Mouse (Mus musculus): ENCODE measurements around the gene Cox8b. TPM values are rescaled to one million over a fixed set of nuclear protein-coding genes. Genes with fewer than 3 reads are reported as not detected.

The Cox8b gene
- polyA plus RNA-seq, 1 experiment: not detected

DNA sequence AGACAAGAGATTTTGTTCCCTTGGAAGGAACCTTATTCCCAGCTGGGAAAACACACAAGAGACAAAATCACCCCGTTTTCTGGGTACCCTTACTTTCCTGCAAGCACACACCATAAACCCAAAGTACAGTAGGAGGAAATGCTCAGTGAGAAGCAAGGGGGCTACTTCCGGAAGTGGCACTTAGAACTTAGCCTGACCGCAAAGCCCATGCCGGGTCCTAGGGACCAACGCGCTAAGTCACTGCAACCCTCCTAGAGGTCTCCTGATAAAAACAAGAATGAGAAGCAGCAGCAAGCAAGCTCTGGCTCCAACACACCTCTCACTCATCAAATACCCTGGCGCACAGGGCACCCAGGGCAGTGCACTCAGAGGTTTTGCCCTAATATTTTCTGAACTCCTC, 20.9 kb downstream of the Cox8b start:
- no peaks in the 10 kb centered on the region for H3K27me3 ChIP-seq (ENCODE audit: control insufficient read depth, insufficient read depth, low read length)
- H3K36me3 ChIP-seq (ENCODE audit: control insufficient read depth, insufficient read depth, low read length): 0 out of 2 replicates have a peak, but pooled peaks cover 3% of the 10 kb centered on the region
- 6% methylated on average over 7 of the region's 7 CpGs for WGBS
- H3K4me3 ChIP-seq (ENCODE audit: extremely low read depth, insufficient read depth, insufficient read length): no peak overlapping the region
- peaks cover 13% of the 10 kb centered on the region; the same call in 1 of the 2 replicates for H3K4me1 ChIP-seq (ENCODE audit: control insufficient read depth, insufficient read depth, insufficient read length)
- DNase-seq (ENCODE audit: low read depth in 1 of 2, low spot score in 2 of 2): no peak
- TF ChIP-seq CTCF (IDR thresholded peaks at IDR 0.05; ENCODE audit: extremely low read depth, insufficient read depth, insufficient read length, insufficient replicate concordance) (no peak), POLR2A (IDR thresholded peaks at IDR 0.05; ENCODE audit: low read depth, low read length) (no peak)
- no peak overlapping the region for H3K27ac ChIP-seq (ENCODE audit: insufficient read depth, low read length)

DNA sequence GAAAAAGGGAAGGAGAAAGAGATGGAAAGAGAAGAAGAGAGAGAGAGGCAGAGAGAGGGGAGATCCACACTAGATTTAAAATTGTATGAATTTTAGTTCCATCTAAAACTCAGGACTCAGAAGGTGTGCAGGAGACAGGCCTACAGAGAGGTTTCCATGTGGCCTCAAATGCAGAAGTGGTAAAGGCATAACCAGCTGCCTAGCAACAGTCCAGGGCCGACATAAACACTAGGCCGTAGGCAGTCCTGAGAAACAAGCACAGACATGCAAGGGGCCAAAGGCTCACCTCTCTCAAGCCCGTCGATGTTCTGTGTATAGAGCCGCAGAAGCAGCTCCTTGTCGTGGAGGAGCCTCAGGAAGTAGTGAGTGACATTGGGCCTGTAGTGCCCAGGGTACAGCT, 22.9 kb downstream of the Cox8b start:
- Histone ChIP-seq H3K27ac (ENCODE audit: insufficient read depth, low read length) (no peak overlapping the region), H3K36me3 (ENCODE audit: control insufficient read depth, insufficient read depth, low read length) (peaks cover 4% of the 10 kb centered on the region; the same call in 1 of the 2 replicates), H3K27me3 (ENCODE audit: control insufficient read depth, insufficient read depth, low read length) (no peaks in the 10 kb centered on the region), H3K4me3 (ENCODE audit: extremely low read depth, insufficient read depth, insufficient read length) (no peak overlapping the region), H3K4me1 (ENCODE audit: control insufficient read depth, insufficient read depth, insufficient read length) (peaks cover 13% of the 10 kb centered on the region; the same call in 1 of the 2 replicates)
- peak in 1 of 2 experiments; percentile 28 for DNase-seq (ENCODE audit: low read depth in 1 of 2, low spot score in 2 of 2)
- no peak for TF ChIP-seq CTCF (IDR thresholded peaks at IDR 0.05; ENCODE audit: extremely low read depth, insufficient read depth, insufficient read length, insufficient replicate concordance)
- no peak for TF ChIP-seq POLR2A (IDR thresholded peaks at IDR 0.05; ENCODE audit: low read depth, low read length)
- WGBS: 30% methylated on average over 6 of the region's 6 CpGs

DNA sequence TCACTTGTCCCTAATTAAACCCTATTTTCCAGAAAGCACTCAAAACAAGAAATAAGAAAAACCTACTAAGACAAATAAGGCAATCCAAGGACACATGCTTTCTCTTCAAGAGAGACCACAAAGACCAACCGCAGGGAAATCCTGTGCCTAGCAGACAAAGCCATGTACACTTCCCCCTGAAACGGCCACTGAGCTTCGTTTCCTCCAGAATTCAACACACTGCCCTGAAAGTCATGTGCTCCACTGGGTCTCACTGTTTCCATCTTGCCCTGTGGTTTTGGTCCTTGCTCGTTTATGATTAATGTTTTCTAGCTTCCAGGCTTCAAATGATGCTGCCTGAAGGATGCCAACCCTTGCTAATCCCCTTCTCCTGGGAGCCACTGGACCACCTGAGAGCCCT, 26.0 kb downstream of the Cox8b start:
- Histone ChIP-seq H3K36me3 (ENCODE audit: control insufficient read depth, insufficient read depth, low read length) (peaks cover 5% of the 10 kb centered on the region; the same call in 1 of the 2 replicates), H3K27ac (ENCODE audit: insufficient read depth, low read length) (no peak overlapping the region), H3K4me1 (ENCODE audit: control insufficient read depth, insufficient read depth, insufficient read length) (peaks cover 10% of the 10 kb centered on the region; the same call in 1 of the 2 replicates), H3K4me3 (ENCODE audit: extremely low read depth, insufficient read depth, insufficient read length) (no peak overlapping the region), H3K27me3 (ENCODE audit: control insufficient read depth, insufficient read depth, low read length) (no peaks in the 10 kb centered on the region)
- no peak for TF ChIP-seq CTCF (IDR thresholded peaks at IDR 0.05; ENCODE audit: extremely low read depth, insufficient read depth, insufficient read length, insufficient replicate concordance)
- DNase-seq (ENCODE audit: low read depth in 1 of 2, low spot score in 2 of 2): no peak
- 11% methylated on average over 4 of the region's 4 CpGs for WGBS

DNA sequence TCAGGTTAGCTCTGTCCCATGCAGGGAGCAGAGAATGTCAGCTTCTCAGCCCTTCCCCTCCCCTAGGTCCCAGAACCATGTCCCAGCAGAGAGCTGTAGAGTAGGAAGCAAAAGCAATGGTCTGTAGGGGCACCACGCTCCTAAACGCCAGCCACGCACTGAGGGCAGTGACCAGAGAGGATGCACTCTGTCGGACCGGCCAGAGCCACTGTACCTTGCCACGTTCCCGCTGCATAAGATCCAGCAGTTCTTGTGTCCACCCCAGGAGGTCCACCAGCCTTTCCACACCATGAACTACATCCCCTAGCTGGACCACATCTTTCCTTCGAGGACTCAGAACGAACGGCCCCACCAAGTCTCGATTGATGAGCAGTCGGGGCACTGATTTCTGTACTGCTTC, 35.5 kb downstream of the Cox8b start:
- WGBS: 94% methylated on average over 12 of the region's 12 CpGs
- TF ChIP-seq CTCF (IDR thresholded peaks at IDR 0.05; ENCODE audit: extremely low read depth, insufficient read depth, insufficient read length, insufficient replicate concordance) (no peak), POLR2A (IDR thresholded peaks at IDR 0.05; ENCODE audit: low read depth, low read length) (no peak)
- DNase-seq (ENCODE audit: low read depth in 1 of 2, low spot score in 2 of 2): no peak
- no peak overlapping the region for H3K27ac ChIP-seq (ENCODE audit: insufficient read depth, low read length)
- no peaks in the 10 kb centered on the region for H3K27me3 ChIP-seq (ENCODE audit: control insufficient read depth, insufficient read depth, low read length)
- H3K4me3 ChIP-seq (ENCODE audit: extremely low read depth, insufficient read depth, insufficient read length): no peak overlapping the region
- peaks cover 33% of the 10 kb centered on the region for H3K36me3 ChIP-seq (ENCODE audit: control insufficient read depth, insufficient read depth, low read length)
- no peaks in the 10 kb centered on the region for H3K4me1 ChIP-seq (ENCODE audit: control insufficient read depth, insufficient read depth, insufficient read length)

DNA sequence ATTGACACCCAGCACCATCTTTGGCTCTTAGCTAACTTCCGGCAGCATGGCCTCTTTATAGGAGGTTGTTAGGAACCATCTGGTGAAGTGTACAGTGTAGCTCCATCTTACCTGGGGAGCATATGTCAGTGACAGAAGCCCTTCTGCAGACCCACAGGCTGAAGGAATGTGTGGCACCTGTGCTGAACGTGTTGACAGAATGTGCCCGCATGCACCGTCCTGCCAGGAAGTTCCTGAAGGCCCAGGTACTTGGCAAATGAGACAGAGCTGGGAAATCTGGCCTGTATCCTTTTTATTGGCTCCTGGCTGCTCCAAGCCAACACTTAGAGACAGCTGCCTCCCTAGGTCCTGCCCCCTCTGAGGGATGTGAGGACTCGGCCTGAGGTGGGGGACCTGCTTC, 39.5 kb downstream of the Cox8b start:
- no peak overlapping the region for H3K27ac ChIP-seq (ENCODE audit: insufficient read depth, low read length)
- DNase-seq (ENCODE audit: low read depth in 1 of 2, low spot score in 2 of 2): no peak
- 96% methylated on average over 5 of the region's 5 CpGs for WGBS
- no peak overlapping the region for H3K4me3 ChIP-seq (ENCODE audit: extremely low read depth, insufficient read depth, insufficient read length)
- no peaks in the 10 kb centered on the region for H3K27me3 ChIP-seq (ENCODE audit: control insufficient read depth, insufficient read depth, low read length)
- H3K36me3 ChIP-seq (ENCODE audit: control insufficient read depth, insufficient read depth, low read length): peaks cover 37% of the 10 kb centered on the region
- TF ChIP-seq CTCF (IDR thresholded peaks at IDR 0.05; ENCODE audit: extremely low read depth, insufficient read depth, insufficient read length, insufficient replicate concordance) (no peak), POLR2A (IDR thresholded peaks at IDR 0.05; ENCODE audit: low read depth, low read length) (no peak)
- peaks cover 10% of the 10 kb centered on the region for H3K4me1 ChIP-seq (ENCODE audit: control insufficient read depth, insufficient read depth, insufficient read length)

DNA sequence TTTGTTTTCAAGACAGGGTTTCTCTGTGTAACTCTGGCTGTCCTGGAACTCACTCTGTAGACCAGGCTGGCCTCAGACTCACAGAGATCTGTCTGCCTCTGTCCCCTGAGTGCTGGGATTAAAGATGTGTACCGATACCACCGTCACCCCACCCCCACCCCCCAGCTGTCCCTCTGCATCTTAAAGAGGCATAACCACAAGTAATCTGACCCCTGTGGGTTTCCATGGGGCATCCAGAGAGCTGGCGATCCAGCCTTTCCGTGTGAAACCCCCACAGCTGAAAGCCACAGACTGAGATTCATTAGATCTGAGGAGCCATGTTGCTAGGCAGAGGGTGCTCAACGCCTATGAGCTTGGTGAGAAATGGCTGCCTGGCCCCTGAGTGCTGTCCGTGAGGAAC, 40.2 kb downstream of the Cox8b start:
- no peak for DNase-seq (ENCODE audit: low read depth in 1 of 2, low spot score in 2 of 2)
- WGBS: 77% methylated on average over 6 of the region's 6 CpGs
- Histone ChIP-seq H3K4me1 (ENCODE audit: control insufficient read depth, insufficient read depth, insufficient read length) (peaks cover 10% of the 10 kb centered on the region), H3K27ac (ENCODE audit: insufficient read depth, low read length) (no peak overlapping the region), H3K36me3 (ENCODE audit: control insufficient read depth, insufficient read depth, low read length) (peaks cover 37% of the 10 kb centered on the region), H3K4me3 (ENCODE audit: extremely low read depth, insufficient read depth, insufficient read length) (no peak overlapping the region), H3K27me3 (ENCODE audit: control insufficient read depth, insufficient read depth, low read length) (no peaks in the 10 kb centered on the region)
- TF ChIP-seq POLR2A (IDR thresholded peaks at IDR 0.05; ENCODE audit: low read depth, low read length) (no peak), CTCF (IDR thresholded peaks at IDR 0.05; ENCODE audit: extremely low read depth, insufficient read depth, insufficient read length, insufficient replicate concordance) (no peak)

DNA sequence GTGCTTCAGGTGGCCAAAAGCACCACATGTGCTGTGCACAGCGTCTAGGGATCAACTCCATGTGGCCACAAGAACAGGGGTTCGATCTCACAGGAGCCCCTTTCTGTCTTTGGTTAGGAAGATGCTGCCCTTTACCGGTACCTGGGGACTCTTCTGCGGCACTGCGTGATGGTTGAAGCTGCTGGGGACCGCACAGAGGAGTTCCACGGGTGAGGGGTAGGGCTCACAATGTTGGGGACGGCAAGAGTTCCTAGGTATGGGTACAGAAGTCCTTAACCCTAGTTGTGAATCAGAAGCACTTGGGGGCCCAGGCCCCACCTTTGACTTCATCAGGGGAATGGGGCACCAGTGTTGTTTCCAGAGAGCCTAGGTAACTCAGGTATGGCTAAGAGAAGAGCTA, 41.5 kb downstream of the Cox8b start:
- TF ChIP-seq POLR2A (IDR thresholded peaks at IDR 0.05; ENCODE audit: low read depth, low read length) (no peak), CTCF (IDR thresholded peaks at IDR 0.05; ENCODE audit: extremely low read depth, insufficient read depth, insufficient read length, insufficient replicate concordance) (no peak)
- Histone ChIP-seq H3K36me3 (ENCODE audit: control insufficient read depth, insufficient read depth, low read length) (peaks cover 40% of the 10 kb centered on the region), H3K27me3 (ENCODE audit: control insufficient read depth, insufficient read depth, low read length) (no peaks in the 10 kb centered on the region), H3K27ac (ENCODE audit: insufficient read depth, low read length) (no peak overlapping the region), H3K4me1 (ENCODE audit: control insufficient read depth, insufficient read depth, insufficient read length) (peaks cover 10% of the 10 kb centered on the region), H3K4me3 (ENCODE audit: extremely low read depth, insufficient read depth, insufficient read length) (no peak overlapping the region)
- 88% methylated on average over 8 of the region's 8 CpGs for WGBS
- no peak for DNase-seq (ENCODE audit: low read depth in 1 of 2, low spot score in 2 of 2)

Measured in spleen, adult 2 months (tissue).